Mouse (Mus musculus) 3T3-L1 (cell line): ENCODE results near the gene Ofd1.
A peak's percentile ranks its signal among the peaks of the same experiment; 100 is the strongest.

ENCODE experiments used
- DNase-seq: peaks from one replicate; pipeline ENCODE4 v3.0.0-alpha.2; 2015; ENCODE audit warnings: low read depth, low spot score

Gene Ofd1

DNA sequence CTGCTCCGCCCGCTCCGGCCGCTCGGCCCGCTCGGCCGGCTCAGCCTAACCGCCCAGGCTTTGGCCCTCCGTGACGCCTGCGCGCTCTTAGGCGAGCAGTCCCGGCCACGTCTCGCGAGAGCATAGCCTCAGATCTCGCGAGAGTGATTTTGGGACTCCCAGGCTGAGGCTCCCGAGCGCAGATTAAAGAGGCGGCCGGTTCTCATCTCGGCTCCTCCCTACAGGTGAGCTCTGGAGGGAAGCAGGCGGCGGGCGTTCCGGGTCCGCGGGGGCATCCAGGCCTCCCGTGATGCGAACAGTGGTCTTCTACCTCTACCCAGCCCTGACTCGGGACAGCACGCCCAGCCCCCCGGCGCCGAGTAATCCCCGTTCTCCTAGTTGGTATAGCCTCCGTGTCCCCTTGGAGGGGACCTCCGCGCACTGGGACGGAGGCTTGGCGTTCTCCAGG, at the start of gene Ofd1:
Ofd1 (minus strand) TSS at position 89 of the 448 bp plus-strand sequence.
- DNase-seq, result peak; percentile 90

DNA sequence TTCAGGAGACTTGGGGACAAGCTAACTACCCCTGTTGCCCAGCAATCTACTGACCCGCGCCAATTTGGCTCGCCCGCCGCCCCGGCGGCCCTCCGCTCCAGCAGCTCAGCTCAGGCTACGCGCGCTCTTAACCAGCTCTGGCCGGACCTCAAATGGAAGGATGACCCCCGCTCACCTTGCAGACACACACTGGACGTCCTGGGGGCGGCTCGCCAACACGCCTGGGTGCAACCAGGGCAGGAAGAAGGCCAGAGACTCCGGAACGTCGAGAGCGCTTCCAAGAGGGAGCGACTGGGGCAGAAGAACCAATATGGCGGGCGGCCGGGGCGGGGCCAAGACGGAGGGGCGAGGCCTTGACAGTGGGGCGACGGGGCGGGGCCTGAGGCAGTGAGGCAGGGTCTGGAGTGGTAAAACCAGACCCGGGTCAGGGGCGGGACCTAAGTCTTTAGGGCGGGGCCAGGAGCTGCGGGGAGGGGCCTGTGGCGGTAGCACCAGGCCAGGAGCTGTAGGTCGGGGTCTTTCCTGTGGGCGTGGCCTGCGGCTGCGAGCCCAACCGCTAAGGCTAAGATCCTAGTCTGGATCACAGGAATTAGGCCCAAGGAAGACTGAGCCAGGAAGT, 39.0 kb upstream of the Ofd1 start, which contains the start of gene Rab9:
Rab9 (minus strand) TSS at position 503 of the 619 bp plus-strand sequence.
- DNase-seq, result peak; percentile 91

GRCm38 (mm10) chrX:166478631-166479364, 38.3 kb upstream of the Ofd1 start:
- DNase-seq, result peak; percentile 54

DNA sequence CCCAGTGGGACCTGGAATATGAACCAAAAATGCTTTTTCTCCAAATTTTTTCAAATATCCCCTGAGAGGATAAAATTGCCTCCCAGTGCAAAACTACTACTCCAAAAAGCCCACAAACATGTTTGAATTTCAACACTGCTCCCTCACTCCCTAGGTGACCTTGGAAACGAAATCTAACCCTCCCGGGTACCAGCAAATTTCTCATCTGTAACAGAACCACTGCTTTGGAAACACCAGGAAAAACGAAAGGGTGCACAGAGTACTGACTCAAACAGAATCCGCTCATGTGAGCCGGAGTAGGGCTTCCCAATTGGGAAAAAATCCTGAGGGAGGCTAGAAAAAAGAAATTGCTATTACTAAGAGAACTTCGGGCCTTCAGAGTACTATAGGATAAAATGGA, 36.9 kb upstream of the Ofd1 start:
- DNase-seq, result no peak

- DNase-seq, result no peak
These were observed 32.1 kb upstream of the Ofd1 start for GRCm38 (mm10) chrX:166472612-166473011.

DNA sequence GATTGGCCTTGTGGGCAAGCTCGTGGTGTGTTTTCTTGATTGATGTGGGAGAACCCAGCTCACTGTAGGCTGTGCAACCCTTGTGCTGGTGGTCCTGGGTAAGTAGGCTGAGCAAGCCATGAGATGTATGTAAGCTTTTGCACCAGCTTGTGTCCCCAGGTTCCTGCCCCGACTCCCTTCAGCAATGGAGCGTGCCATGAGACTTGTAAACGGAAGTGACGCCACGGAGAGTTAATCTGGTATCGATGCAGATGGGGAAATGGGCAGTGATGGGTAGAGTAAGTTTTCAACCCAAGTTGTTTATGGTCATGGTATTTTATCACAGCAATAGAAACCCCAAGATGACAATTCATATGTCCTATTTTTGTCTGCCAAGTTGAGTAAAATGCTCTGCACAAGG, 27.8 kb upstream of the Ofd1 start:
- DNase-seq, result no peak

DNA sequence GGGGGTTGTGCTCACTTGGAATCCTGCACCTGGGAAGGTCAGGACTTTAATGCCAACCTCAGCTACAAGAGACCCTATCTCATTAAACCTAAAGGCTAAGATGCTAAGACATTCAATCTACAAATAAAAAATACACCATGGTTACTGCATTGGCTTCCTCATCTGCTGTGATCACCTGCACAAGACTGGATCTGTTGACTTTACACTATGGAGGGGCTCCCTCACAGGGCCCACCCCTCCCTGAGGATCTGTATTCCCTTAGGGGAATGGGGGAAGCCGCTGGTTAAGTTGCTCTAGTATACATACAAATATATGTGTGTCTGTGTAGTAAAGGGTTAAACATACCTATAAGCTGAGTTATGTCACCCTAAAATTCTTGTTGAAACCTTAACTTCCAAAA, 15.0 kb upstream of the Ofd1 start:
- DNase-seq, result no peak

DNA sequence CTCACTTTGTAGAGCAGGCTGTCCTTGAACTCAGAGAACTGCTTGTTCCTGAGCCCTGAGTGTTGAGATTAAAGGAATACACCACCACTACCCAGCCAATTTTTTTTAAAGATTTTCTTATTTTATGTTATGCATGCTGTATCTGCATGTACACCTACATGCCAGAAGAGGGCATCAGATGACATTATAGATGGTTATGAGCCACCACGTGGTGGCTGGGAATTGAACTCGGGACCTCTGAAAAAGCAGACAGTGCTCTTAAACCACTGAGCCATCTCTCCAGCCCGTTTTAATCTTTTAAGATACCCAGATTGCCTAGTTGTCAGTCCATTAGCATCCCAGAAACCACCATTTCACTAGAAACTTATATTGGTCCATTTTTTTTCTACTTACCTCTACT, 13.8 kb upstream of the Ofd1 start:
- no peak for DNase-seq

DNA sequence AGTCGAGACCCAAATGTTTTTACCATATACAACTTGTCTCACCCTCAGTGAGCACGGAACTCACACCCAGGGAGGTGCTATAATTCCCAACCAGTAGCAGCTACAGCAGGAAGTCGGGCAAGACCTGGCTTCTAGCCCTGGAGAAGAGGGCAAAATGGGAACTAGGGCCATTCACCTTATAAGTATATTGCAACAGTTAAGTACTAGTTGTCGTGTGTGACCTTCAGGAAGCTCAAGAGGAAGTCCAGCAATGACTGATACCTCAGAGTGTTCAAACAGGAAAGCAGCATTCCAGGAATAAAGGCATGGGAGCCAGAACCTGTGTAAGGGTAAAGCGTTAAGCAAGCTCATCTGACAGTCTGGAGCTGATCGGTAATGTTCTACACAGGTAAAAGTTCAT, 13.0 kb upstream of the Ofd1 start:
- no peak for DNase-seq

DNA sequence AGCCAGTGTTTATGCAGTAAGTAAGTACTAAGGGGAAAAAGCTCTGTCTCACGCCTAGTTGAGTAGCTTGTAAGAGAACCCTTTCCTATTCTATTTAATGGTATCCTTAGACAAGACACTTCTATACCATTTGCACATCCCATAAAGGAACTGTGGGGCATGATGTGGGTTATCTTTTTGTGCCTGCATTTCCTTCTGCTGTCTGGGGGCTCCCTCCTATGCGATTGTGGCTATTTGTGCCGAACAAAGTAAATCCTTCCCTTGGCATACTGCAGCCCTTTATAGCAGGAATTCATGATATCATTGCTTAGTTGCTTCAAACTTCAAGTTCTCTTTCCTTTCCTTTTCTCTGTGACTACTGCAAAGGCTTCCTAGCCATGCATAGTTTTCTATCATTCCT, 4.0 kb upstream of the Ofd1 start:
- no peak for DNase-seq

DNA sequence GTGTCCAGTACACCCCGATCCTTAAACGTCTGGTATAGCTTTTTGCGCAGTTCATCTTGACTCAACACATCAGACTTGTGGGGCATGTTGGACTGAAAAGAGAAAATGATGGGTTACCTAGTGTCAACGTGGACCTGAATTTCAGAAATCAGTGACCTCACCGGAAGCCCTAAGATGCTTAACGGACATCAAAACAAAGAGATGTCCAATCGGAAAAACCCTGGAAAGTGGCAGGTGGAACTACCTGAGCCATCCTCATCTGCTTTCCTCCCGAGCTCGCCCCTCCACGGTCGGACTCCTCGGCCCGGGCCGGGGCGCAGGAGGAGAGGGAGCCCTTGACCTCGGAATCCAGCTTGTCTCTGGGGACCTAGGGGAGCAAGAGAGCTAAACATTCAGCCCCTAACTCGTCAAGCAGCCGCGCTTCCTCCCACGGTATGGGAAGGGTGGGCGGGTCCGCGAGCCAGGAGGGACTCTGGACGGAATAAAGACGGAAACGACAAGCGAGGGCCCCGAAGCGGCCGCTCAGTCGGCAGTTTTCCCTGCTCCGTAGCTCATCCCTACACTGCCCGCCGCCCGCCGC, 378 bp downstream of the Ofd1 start, which contains the start of gene Trappc2:
Trappc2 (plus strand) TSS at position 539 of the 580 bp plus-strand sequence.
- DNase-seq, result peak; percentile 34

GRCm38 (mm10) chrX:166434812-166435211, 5.7 kb downstream of the Ofd1 start:
- no peak for DNase-seq

- peak; percentile 32 for DNase-seq
These were observed 24.3 kb downstream of the Ofd1 start for GRCm38 (mm10) chrX:166416196-166416595.

DNA sequence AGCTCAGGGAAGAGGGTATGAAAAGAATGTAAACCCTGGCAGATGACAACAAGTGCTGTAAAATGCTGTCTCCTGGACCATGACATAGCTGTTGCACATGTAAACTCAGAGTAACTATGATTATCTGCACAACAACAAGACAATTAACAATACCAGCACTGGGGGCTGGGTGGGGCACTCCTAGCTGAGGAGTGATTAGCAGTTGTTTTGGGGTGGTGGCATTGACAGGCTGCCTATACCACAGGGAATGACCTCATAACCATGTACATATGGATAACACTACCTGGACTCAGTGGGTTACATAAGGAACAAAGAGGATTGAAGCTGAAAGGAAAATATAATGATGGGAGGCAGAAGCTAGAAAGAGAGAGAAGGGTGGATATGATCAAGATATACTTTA, 32.6 kb downstream of the Ofd1 start:
- DNase-seq, result no peak

DNA sequence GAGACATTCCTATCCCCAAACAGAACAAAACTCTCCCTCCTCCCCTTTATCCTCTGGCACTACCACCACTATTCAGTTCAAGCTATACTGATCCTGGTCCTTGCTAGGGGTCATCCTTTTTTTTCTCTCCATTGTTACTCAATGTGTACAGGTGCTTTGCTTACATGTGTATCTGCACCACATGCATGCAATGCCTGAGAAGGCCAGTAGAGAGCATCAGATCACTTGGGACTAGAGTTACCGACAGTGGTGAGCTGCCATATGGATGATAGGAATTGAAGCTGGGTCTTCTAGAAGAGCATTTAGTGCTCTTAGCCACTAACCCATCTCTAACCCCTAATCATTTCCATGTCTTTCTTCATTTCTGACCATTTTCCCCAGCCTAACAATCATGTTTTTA, 46.8 kb downstream of the Ofd1 start:
- no peak for DNase-seq

- DNase-seq, result no peak
These were observed 53.8 kb downstream of the Ofd1 start for GRCm38 (mm10) chrX:166386656-166387055.

DNA sequence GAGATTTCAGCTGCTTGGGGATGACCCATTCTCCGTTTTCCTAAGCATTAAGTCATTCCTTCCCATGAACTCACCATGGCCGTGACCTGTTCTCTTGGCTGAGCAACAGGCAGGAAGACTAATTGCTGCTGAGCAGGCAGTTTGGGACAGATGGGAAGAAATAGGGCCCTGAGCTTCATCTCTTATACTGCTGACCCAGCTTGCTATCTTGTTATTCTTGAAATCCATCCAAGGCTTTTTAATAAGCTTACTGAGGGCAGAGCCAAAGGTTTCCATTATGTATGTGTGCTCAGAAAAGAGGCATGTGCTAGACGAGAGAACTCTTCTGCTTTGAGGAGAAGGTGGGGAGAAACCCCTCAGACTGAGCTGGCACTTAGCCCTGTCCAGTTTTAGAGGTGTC, 55.6 kb downstream of the Ofd1 start:
- DNase-seq, result peak; percentile 65

GRCm38 (mm10) chrX:166383606-166384005, 56.9 kb downstream of the Ofd1 start:
- DNase-seq, result no peak

DNA sequence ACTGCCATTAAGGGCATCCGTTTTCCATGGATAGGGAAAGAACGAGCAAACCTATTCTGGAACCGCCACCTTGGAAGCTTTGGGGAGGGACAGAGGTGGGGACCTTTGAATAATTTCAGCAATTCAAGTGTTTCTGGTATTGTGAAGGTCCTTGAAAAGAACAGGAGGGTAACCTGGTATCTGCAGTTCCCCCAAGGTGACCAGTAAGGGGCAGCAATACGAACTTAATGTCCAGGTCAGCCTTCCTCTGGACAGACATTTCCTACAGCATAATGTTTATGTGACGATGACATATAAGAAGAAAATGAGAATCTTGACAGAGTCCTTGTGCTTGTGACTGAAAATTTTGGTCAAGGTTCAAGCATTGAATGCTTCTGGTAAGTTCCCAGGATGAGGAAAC, 61.9 kb downstream of the Ofd1 start:
- no peak for DNase-seq

GRCm38 (mm10) chrX:166376681-166377328, 63.7 kb downstream of the Ofd1 start:
- DNase-seq, result no peak

GRCm38 (mm10) chrX:166365458-166366213, 74.9 kb downstream of the Ofd1 start:
- no peak for DNase-seq

DNA sequence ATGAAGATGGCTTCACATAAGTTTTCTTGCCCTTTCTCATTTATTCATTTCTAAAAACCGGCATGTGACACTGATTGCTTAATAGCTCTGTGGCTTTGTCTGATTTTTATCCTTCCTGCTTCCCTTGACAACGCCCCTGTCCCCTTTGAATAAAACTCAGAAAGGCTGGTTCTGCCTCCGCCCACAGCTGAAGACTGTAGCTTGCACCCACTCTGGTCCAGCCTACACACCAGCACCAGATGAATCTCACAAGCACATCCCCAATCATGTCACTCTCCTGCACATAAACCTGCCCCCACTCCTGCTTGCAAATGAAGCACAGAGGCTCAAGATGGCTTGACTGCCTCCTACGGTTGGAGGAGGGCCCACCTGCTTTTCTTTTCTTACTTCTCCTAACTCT, 80.0 kb downstream of the Ofd1 start:
- DNase-seq, result no peak
